Mouse (Mus musculus) fat pad, adult 2 months (tissue): ENCODE measurements around the gene Fam83d.

Experiments used
- DNase-seq: peaks from one replicate; pipeline ENCODE4 v3.0.0-alpha.2; 2011; ENCODE audit warnings: low read depth, low spot score; ENCODE audit errors: extremely low read depth

The Fam83d gene

DNA sequence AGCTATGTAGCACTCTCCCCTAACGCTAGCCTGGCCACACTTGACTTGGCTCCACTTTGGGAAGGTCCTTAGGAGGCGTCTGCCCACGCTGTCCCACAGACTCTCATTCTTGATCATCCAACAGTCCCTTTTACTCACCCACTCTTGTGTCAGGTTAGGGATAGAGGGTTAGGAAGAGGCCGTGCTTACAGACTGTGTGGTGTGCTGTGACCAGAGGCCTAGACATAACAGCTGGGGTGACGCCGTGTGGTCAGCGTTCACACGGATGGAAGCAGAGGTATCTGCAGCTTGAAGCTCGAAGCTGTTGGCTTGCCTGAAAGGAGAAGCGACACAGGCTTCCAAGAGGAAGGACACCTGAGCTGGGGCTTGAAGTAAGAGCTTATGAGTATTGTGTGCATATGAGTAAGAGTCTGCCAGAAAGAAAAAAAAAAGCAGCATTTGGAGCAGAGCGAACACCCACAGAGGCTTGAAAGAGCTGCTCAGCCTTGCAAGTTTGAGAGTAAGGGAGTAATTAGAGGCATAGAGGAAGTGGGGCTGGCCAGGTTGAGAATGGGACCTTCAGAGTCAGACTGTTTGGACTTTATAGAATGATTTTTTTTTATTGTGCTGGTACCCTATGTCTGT lies 24.3 kb upstream of the Fam83d start:
- no peak for DNase-seq

- DNase-seq = no peak
These were observed 22.8 kb upstream of the Fam83d start for GRCm38 (mm10) chr2:158745049-158745482.

- DNase-seq = no peak
These were observed 21.7 kb upstream of the Fam83d start for GRCm38 (mm10) chr2:158746164-158746563.

GRCm38 (mm10) chr2:158749366-158749765 lies 18.5 kb upstream of the Fam83d start:
- DNase-seq = no peak

DNA sequence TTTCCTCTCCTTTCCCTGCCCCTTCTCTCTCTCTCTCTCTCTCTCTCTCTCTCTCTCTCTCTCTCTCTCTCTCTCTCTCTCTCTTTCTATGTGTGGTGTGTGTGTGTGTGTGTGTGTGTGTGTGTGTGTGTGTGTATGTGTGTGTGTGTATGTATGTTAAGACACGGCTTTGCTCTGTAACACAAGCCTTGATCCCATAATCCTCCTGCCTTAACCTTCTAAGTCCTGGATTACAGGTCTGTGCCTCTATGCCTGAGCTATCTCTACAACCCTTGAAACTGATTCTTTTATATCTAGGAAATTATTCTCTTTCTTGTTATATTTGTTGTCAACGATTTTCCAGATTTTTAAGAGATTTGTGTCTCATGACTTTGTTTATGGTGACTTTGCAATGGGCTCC lies 7.7 kb upstream of the Fam83d start:
- no peak for DNase-seq

GRCm38 (mm10) chr2:158762339-158762738 lies 5.6 kb upstream of the Fam83d start:
- no peak for DNase-seq

- DNase-seq = no peak
These were observed 457 bp downstream of the Fam83d start for GRCm38 (mm10) chr2:158768350-158768749.

DNA sequence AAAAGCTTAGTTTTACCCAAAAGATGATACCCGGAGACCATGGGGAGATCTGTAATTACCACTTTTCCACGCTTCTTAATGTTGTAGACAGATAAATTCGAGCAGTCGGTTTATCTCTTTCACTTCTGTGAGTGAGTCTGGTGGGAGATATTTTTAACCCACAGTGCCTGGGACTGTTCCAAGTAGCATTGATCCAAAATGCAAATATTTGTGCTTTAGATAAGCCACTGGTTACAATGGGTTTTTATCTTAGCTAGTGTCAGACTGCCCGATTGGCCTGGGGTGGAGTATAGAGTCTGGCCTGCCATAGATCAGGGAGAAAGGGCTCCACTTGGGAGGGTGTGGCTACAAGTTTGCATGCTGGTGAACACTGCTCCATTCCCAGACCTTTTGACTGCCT lies 878 bp downstream of the Fam83d start:
- no peak for DNase-seq

DNA sequence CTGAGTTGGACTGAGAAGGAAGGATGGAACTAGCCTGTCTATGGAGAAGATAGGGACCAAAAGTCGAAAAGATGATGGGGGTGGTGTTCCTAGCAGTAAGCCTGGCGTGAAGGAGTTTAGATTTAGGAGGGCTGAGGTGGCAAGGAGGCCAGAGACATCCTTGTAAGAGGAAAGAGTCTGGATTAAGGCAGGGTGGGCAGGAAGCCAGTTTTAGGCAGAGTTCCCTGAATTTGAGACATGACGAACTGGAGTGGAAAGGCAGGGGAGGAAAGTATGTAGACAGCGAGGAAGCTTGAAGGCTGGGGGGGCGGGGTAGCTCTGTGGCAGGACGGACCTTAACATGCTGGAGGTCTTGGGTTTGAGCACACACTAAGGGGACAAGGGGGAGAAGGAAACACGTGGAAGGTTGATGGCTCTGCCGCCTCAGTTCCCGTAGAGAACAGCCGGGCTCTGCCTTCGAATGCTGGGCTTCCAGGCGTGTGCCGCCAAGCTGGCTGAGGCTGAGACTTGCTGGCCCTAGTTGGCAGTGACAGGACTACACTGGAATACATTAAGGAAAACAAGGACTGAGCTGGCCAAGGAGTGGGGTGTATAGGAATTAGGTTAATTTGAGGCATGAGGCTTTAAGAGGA lies 2.3 kb downstream of the Fam83d start:
- DNase-seq = no peak

DNA sequence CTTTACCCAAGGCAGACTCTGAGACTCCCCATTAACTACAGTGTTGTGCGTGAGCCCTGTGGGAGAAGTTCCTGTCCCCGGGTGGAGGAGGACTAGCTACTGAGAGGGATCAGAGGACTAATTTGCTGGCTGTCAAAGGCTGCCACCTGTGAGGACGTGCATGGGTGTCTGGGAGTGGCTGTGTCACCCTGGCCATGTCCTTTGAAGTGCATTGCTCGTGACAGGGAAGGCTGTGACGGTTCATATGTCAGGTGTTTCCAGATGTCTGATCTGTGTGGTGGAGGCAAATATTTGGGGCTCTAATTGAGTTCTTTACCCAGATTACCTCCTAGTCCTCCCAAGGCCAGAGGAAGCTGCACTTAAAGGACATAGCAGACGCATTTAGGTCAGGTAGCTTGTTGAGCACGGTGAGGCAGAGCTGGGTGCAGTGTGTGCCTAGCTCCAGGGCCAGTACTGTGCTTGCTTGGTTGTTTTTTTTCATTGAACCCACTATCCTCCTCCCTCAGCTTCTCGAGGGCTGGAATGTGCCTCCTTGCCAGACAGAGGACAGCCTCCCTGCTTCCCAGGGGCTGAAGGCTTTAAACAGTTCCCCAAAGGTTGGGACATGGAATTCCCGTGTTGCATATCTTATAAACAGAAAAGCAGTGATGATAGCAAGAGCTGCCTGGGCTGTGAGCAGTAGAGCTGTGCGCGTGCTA lies 3.3 kb downstream of the Fam83d start:
- no peak for DNase-seq

DNA sequence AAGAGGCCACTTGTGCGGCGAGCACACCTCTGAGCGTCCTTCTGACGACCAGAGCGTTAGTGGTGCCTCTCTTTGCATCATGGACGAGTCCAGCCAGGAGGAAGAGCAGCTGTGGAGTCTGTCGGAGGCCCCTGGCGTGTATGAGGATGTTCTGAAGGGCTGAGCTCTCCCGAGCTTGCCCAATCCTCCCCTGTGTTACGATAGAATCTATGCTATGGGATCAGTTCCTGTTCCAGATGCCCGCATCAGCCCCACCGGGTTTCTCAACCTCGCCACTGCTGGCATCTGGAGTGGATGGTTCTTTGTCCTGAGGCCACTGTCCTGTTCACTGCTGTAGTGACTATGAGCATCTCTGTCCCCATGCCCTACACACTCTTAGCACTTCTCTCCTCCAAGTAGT lies 4.9 kb downstream of the Fam83d start:
- no peak for DNase-seq

- DNase-seq = no peak
These were observed 7.0 kb downstream of the Fam83d start for GRCm38 (mm10) chr2:158774886-158775285.

DNA sequence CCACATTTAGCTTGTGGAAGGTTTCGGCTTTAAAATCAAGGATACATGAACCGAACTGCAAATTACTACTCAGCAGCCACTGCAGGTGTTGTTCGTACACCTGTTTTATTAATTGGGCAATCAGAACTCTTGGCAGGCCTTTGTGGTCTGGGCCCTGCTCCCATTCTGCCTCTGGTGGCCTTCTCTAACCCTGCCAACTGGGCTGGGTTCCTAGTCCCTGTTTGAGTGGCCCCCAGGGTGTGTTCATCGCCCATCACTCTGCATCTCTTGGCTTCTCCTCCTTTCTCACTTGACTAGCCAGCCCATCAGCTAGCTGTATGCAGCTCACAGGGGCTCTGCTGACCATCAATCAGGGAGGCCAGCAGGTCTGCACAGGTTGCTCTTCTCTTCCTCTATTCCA lies 8.8 kb downstream of the Fam83d start:
- peak; percentile 30 for DNase-seq

DNA sequence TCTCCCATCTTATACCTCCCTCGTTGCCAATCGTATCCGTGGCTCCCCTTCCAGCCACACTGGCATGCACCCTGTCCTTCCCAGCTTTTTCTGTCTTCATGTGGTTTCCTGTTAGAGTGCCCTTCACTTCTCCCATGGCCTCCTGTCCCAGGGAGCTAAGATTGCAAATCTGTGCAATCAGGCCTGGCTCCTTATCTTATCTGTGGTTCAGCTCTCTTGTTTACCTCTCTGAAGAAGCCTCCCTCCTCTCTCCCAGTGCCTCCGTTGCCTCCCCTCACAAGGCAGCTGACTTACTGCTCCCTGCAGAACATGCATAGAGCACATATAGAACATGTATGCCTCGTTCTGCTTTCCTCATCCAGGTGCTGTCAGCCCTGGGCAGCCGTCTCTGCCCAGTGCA lies 9.6 kb downstream of the Fam83d start:
- DNase-seq = no peak

DNA sequence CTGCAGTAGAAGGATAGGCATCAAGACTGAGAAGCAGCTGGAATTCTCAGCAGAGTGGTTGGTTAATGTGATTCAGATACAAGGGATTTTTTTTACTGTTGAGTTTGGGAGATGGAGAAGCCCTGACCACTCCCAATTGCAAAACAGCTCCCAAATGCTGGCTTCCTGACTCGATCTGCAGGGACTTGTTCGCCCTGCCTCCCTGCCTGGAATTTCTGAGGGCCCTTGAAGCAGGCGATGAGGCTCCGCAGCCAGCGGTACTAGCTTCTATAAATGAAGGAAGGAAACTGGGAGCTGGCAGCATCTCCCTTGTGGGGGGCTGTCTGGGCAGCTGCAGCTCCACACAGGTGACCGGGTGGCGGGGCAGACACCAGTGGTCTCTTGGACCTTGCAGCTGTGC lies 10.5 kb downstream of the Fam83d start:
- no peak for DNase-seq

GRCm38 (mm10) chr2:158781126-158781525 lies 13.2 kb downstream of the Fam83d start:
- no peak for DNase-seq

DNA sequence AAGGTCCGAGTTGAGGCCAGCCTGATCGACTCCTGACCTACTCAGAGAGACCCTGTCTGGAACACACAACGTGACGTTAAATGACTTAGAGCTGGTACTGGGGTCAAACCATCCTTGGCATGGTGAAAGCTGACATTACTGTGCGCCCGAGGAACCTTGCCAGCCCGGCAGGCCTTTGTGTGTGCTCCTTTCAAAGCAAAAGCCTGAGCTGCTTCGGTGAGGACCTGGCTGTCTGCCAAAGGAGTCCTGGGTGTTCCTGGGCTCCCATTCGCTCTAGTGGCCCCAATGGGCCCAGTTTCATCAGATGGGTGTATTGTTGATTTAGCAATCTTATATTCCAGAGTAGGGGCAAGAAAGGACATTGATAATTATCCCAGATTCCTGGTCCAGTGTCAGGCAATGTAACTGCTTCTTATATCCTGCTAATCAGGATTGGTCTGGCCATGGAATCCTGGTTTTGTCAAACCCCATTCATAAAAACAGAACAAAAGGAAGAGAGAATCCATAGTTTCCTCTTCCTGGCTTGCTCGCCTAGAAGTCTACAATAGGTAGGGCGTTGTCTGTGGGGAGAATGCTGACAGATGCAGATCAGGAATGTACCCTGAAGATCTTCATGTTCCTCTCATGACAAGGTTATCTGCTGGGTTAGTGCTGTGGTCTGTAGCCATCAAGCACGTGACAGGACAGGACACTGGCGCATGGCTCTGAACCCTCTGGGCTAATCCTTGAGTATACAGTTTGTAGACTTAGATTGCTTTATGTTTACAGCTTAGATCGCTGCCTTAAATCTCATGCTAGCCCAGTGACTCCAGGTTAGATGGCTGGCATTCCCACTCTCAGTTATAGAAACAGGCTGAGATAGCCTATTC lies 19.3 kb downstream of the Fam83d start:
- DNase-seq = no peak

- DNase-seq = peak; percentile 45
These were observed 26.7 kb downstream of the Fam83d start, which contains the start of gene Dhx35 for GRCm38 (mm10) chr2:158794494-158795004. Gene Dhx35 (plus strand): TSS chr2:158794807.

DNA sequence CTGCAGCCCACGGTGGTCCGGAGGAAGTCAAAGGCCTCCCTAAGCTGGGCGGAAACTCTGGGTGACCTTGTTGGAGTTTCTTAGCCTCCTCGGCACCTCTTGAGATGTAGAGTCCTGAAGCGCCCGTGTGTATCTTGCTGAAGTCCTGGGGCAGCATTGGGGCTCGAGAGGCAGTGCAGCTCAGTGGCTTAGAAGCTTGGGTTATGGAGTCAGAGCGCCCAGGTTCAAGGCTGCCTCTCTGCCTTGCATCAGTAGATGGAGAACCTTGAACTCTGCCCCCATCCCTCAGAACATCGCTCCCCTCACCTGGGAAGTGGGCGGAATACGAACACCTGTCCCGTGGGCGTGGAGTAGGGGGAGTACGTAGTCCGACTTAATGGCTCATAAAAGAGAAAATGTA lies 27.1 kb downstream of the Fam83d start:
- no peak for DNase-seq

DNA sequence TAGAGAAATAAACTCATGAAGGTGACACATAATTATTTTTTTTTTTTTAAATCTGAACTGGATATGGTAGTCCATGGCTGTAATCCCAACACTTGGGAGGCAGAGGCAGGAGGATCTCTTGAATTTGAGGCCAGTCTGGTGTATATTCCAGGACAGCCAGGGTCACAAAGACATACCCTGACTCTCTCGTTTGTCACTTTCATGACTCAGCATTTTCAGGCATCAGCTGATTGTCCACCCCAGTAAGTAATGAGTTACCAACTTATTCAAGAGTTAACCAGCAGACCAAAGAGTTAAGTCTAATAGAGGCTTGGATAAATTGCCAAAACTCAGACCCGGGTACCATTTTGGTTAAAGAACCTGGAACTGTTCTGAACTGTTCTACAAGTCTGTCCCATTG lies 28.0 kb downstream of the Fam83d start:
- DNase-seq = no peak

- DNase-seq = no peak
These were observed 31.4 kb downstream of the Fam83d start for GRCm38 (mm10) chr2:158799328-158799727.
